Mouse (Mus musculus): Measurements from ENCODE around the gene Thbd.
A peak's percentile ranks its signal among the peaks of the same experiment; 100 is the strongest.

Thbd gene

GRCm38 (mm10) chr2:148386927-148387326, 21.1 kb downstream of the Thbd start:
- no peak for DNase-seq (ENCODE audit: low read depth, low spot score)

- no peak for DNase-seq (ENCODE audit: low read depth, low spot score)
These were observed 21.5 kb downstream of the Thbd start for GRCm38 (mm10) chr2:148386476-148386875.

- DNase-seq (ENCODE audit: low read depth, low spot score): no peak
These were observed 26.9 kb downstream of the Thbd start for GRCm38 (mm10) chr2:148381076-148381475.

GRCm38 (mm10) chr2:148379899-148380413, 28.0 kb downstream of the Thbd start:
- DNase-seq (ENCODE audit: low read depth, low spot score): no peak

GRCm38 (mm10) chr2:148378817-148379342, 29.1 kb downstream of the Thbd start:
- no peak for DNase-seq (ENCODE audit: low read depth, low spot score)

GRCm38 (mm10) chr2:148375326-148376150, 32.5 kb downstream of the Thbd start:
- peak; percentile 55 for DNase-seq (ENCODE audit: low read depth, low spot score)

GRCm38 (mm10) chr2:148373602-148374071, 34.4 kb downstream of the Thbd start:
- no peak for DNase-seq (ENCODE audit: low read depth, low spot score)

- DNase-seq (ENCODE audit: low read depth, low spot score): no peak
These were observed 36.0 kb downstream of the Thbd start for GRCm38 (mm10) chr2:148371743-148372630.

- no peak for DNase-seq (ENCODE audit: low read depth, low spot score)
These were observed 42.8 kb downstream of the Thbd start for GRCm38 (mm10) chr2:148365227-148365626.

- DNase-seq (ENCODE audit: low read depth, low spot score): no peak
These were observed 43.5 kb downstream of the Thbd start for GRCm38 (mm10) chr2:148364536-148364935.

- DNase-seq (ENCODE audit: low read depth, low spot score): no peak
These were observed 50.8 kb downstream of the Thbd start for GRCm38 (mm10) chr2:148357145-148357544.
